Mouse (Mus musculus): Measurements from ENCODE around the gene Cngb1. TPM values are rescaled to one million over a fixed set of nuclear protein-coding genes. Genes with fewer than 3 reads are reported as not detected.

Gene Cngb1
- polyA plus RNA-seq, 1 experiment from 2014 or later: 0.32 TPM

GRCm38 (mm10) chr8:95195728-95196127 lies 110.7 kb downstream of the Cngb1 start:
- ATAC-seq (replicated peaks; ENCODE audit: insufficient number of reproducible peaks, low FRiP score, low TSS enrichment, low read depth) (no peak), DNase-seq (ENCODE audit: low spot score) (no peak)
- no peaks in the 10 kb centered on the region for H3K36me3 ChIP-seq (replicated peaks; ENCODE audit: control insufficient read depth, insufficient read depth, low read depth, low read length)
- no peaks in the 10 kb centered on the region for H3K4me1 ChIP-seq (ENCODE audit: control insufficient read depth, insufficient read depth, low read length)
- H3K4me3 ChIP-seq (ENCODE audit: low read depth, low read length): no peak overlapping the region
- H3K4me2 ChIP-seq (ENCODE audit: low read depth, low read length): no peak overlapping the region
- no peak overlapping the region for H3K27ac ChIP-seq (replicated peaks; ENCODE audit: low read depth, low read length)
- no peaks in the 10 kb centered on the region for H3K9me3 ChIP-seq (replicated peaks; ENCODE audit: control insufficient read depth, low read length)
- no peaks in the 10 kb centered on the region for H3K27me3 ChIP-seq (ENCODE audit: control insufficient read depth, insufficient read depth, low read length)
- H3K9ac ChIP-seq (replicated peaks; ENCODE audit: low read length): no peak overlapping the region
- whole genome bisulfite sequencing: 67% methylated on average over 11 of the region's 11 CpGs

GRCm38 (mm10) chr8:95191497-95192175 lies 114.7 kb downstream of the Cngb1 start:
- ATAC-seq (replicated peaks; ENCODE audit: insufficient number of reproducible peaks, low FRiP score, low TSS enrichment, low read depth) (no peak), DNase-seq (ENCODE audit: low spot score) (no peak)
- Histone ChIP-seq H3K36me3 (replicated peaks; ENCODE audit: control insufficient read depth, insufficient read depth, low read depth, low read length) (no peaks in the 10 kb centered on the region), H3K4me1 (ENCODE audit: control insufficient read depth, insufficient read depth, low read length) (no peaks in the 10 kb centered on the region), H3K4me2 (ENCODE audit: low read depth, low read length) (no peak overlapping the region), H3K9ac (replicated peaks; ENCODE audit: low read length) (no peak overlapping the region), H3K27ac (replicated peaks; ENCODE audit: low read depth, low read length) (no peak overlapping the region), H3K9me3 (replicated peaks; ENCODE audit: control insufficient read depth, low read length) (no peaks in the 10 kb centered on the region), H3K27me3 (ENCODE audit: control insufficient read depth, insufficient read depth, low read length) (no peaks in the 10 kb centered on the region), H3K4me3 (ENCODE audit: low read depth, low read length) (no peak overlapping the region)
- 87% methylated on average over 9 of the region's 9 CpGs for whole genome bisulfite sequencing

Other genes with a start within 250 kb of the Cngb1 start
- gene Katnb1, start 225.4 kb downstream of the Cngb1 start, polyA plus RNA-seq (2014; fragmentation: Nextera tagmentation; extraction: Ambion mirVana): 21.6 and 25.7 TPM in 2 replicates
- gene Kifc3, start 103.8 kb downstream of the Cngb1 start, polyA plus RNA-seq (2014; fragmentation: Nextera tagmentation; extraction: Ambion mirVana): 3.9 and 4.9 TPM in 2 replicates
- gene Tepp, start 4.0 kb upstream of the Cngb1 start, polyA plus RNA-seq (2014; fragmentation: Nextera tagmentation; extraction: Ambion mirVana): not detected in 2 replicates
- 6.6 and 7.2 TPM in 2 replicates for gene Zfp319, start 25.4 kb upstream of the Cngb1 start, polyA plus RNA-seq (2014; fragmentation: Nextera tagmentation; extraction: Ambion mirVana)
- 36.5 and 37.6 TPM in 2 replicates for gene Usb1, start 25.7 kb upstream of the Cngb1 start, polyA plus RNA-seq (2014; fragmentation: Nextera tagmentation; extraction: Ambion mirVana)
- 8.9 and 9.9 TPM in 2 replicates for gene Mmp15, start 45.7 kb upstream of the Cngb1 start, polyA plus RNA-seq (2014; fragmentation: Nextera tagmentation; extraction: Ambion mirVana)
- gene Cfap20, start 128.3 kb upstream of the Cngb1 start, polyA plus RNA-seq (2014; fragmentation: Nextera tagmentation; extraction: Ambion mirVana): 146 and 160 TPM in 2 replicates
- 14.6 and 19.9 TPM in 2 replicates for gene Csnk2a2, start 183.5 kb upstream of the Cngb1 start, polyA plus RNA-seq (2014; fragmentation: Nextera tagmentation; extraction: Ambion mirVana)
- not detected in 2 replicates for gene Ccdc113, start 227.5 kb upstream of the Cngb1 start, polyA plus RNA-seq (2014; fragmentation: Nextera tagmentation; extraction: Ambion mirVana)

Data from embryonic facial prominence, embryonic 11.5 days (tissue).